Mouse (Mus musculus) C2C12 (cell line): Measurements from ENCODE around the gene Bckdk.

Source experiments
- CTCF ChIP-seq: IDR thresholded peaks from one replicate; pipeline ENCODE4 v1.5.1; 2011; ENCODE audit not compliant: control insufficient read depth, insufficient read depth, insufficient read length
- MAX ChIP-seq: IDR thresholded peaks from one replicate; pipeline ENCODE4 v1.6.1; 2011; ENCODE audit warnings: mild to moderate bottlenecking, control low read depth

DNA sequence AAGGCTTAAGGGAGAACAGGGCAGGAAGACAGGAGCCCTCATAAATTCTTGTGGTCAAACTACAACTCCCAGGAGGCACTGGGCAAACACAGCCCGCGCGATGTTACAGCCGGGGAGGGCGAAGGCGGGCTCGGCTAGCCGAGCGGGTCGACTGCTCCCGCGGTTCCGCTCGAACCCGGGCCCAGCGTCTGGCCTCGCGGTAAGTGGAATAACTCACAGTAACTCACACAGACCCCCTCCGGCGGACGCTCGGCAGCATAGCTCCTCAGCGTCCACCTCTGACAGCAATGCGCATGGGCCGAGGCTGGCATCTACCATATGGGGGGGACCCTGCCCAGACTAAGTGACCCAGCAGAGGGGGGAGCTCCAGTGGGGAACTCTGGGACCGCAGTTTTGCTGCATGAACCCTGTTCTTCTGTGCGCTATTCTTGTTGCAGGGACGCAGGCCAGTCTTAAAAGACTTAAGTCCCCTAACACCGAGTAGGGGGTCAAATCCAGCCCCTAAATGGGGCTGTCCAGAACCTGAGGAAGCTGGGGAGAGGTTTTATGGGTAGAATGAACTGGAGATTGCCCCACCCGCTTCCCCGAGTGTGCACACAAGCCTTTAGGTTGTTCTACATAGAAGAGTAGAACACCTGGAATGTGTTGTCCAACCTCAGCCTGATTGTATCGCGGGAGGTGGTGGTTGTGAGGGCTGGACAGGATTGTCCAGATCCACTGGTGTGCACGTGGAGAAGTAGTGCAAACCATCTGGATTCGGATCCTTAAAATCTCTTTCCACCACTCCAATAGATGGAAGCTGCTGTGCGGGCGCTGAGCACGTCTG, at the start of gene Bckdk:
- TF ChIP-seq CTCF (no peak), MAX (no peak)
